Mouse (Mus musculus): Measurements from ENCODE around the gene Atp5d. TPM values are rescaled to one million over a fixed set of nuclear protein-coding genes. Genes with fewer than 3 reads are reported as not detected.

Gene Atp5d
- total RNA-seq, 2 experiments from 2014 or later, result 1,252 to 1,264 TPM

Other genes starting within 250 kb of the Atp5d start
- gene Cfd, start 247.8 kb upstream of the Atp5d start, total RNA-seq (2021), result 10 to 100 TPM; 11.1 to 61.8 TPM
- gene Med16, start 229.7 kb upstream of the Atp5d start, total RNA-seq (2021), result 10 to 100 TPM; 49.2 to 50.7 TPM
- gene Gm26602, start 227.8 kb upstream of the Atp5d start, total RNA-seq (2021), result not detected
- under 1 TPM; 0.14 to 0.18 TPM for gene Kiss1r, start 221.7 kb upstream of the Atp5d start, total RNA-seq (2021)
- gene R3hdm4, start 217.4 kb upstream of the Atp5d start, total RNA-seq (2021), result 10 to 100 TPM; 81.1 to 82.9 TPM
- 1 to 10 TPM; 1.9 to 2.0 TPM for gene Arid3a, start 211.6 kb upstream of the Atp5d start, total RNA-seq (2021)
- 10 to 100 TPM; 20.5 to 30.1 TPM for gene Wdr18, start 178.5 kb upstream of the Atp5d start, total RNA-seq (2021)
- under 1 TPM; 0.14 to 0.21 TPM for gene Grin3b, start 167.9 kb upstream of the Atp5d start, total RNA-seq (2021)
- 100 to 1,000 TPM; 110 to 115 TPM for gene Tmem259, start 154.3 kb upstream of the Atp5d start, total RNA-seq (2021)
- 10 to 100 TPM; 35.9 to 36.6 TPM for gene Cnn2, start 150.0 kb upstream of the Atp5d start, total RNA-seq (2021)
- gene Abca7, start 142.1 kb upstream of the Atp5d start, total RNA-seq (2021), result 1 to 10 TPM; 6.5 to 6.7 TPM
- gene Arhgap45, start 122.0 kb upstream of the Atp5d start, total RNA-seq (2021), result 1 to 10 TPM; 4.7 to 4.9 TPM
- 10 to 100 TPM; 79.3 to 81.2 TPM for gene Polr2e, start 98.8 kb upstream of the Atp5d start, total RNA-seq (2021)
- 100 to 1,000 TPM; 691 to 812 TPM for gene Gpx4, start 91.5 kb upstream of the Atp5d start, total RNA-seq (2021)
- 10 to 100 TPM; 11.0 to 11.6 TPM for gene Sbno2, start 33.1 kb upstream of the Atp5d start, total RNA-seq (2021)
- 100 to 1,000 TPM; 133 to 138 TPM for gene Stk11, start 22.8 kb upstream of the Atp5d start, total RNA-seq (2021)
- 1 to 10 TPM; 2.4 to 3.1 TPM for gene Cbarp, start 2.2 kb downstream of the Atp5d start, total RNA-seq (2021)
- gene Midn, start 9.6 kb downstream of the Atp5d start, total RNA-seq (2021), result 100 to 1,000 TPM in 1 of 2 experiments, 10 to 100 TPM in 1; 92.1 to 120 TPM
- gene Cirbp, start 27.4 kb downstream of the Atp5d start, total RNA-seq (2021), result 10 to 100 TPM; 31.7 to 43.1 TPM
- gene 1600002K03Rik, start 34.3 kb downstream of the Atp5d start, total RNA-seq (2021), result 1 to 10 TPM; 4.2 to 5.2 TPM
- gene Efna2, start 40.9 kb downstream of the Atp5d start, total RNA-seq (2021), result 1 to 10 TPM in 1 of 2 experiments, under 1 TPM in 1; 0.91 to 1.1 TPM
- 10 to 100 TPM; 15.3 to 16.7 TPM for gene Mum1, start 87.8 kb downstream of the Atp5d start, total RNA-seq (2021)
- gene Ndufs7, start 110.5 kb downstream of the Atp5d start, total RNA-seq (2021), result 100 to 1,000 TPM; 957 to 967 TPM
- 1 to 10 TPM; 9.0 to 9.3 TPM for gene Gamt, start 122.4 kb downstream of the Atp5d start, total RNA-seq (2021)
- gene Dazap1, start 122.9 kb downstream of the Atp5d start, total RNA-seq (2021), result 10 to 100 TPM; 55.0 to 69.6 TPM
- gene Rps15, start 153.8 kb downstream of the Atp5d start, total RNA-seq (2021), result 100 to 1,000 TPM; 703 to 732 TPM
- 1 to 10 TPM; 3.4 to 4.0 TPM for gene Apc2, start 157.3 kb downstream of the Atp5d start, total RNA-seq (2021)
- gene 2310011J03Rik, start 181.9 kb downstream of the Atp5d start, total RNA-seq (2021), result 10 to 100 TPM; 11.4 to 13.8 TPM
- gene Pcsk4, start 190.9 kb downstream of the Atp5d start, total RNA-seq (2021), result 1 to 10 TPM; 1.3 to 1.6 TPM
- 1 to 10 TPM; 1.9 to 2.1 TPM for gene Reep6, start 191.3 kb downstream of the Atp5d start, total RNA-seq (2021)
- gene Adamtsl5, start 209.8 kb downstream of the Atp5d start, total RNA-seq (2021), result 10 to 100 TPM; 68.4 to 71.7 TPM
- gene Plk5, start 217.8 kb downstream of the Atp5d start, total RNA-seq (2021), result under 1 TPM; 0.18 to 0.36 TPM
- gene Mex3d, start 249.0 kb downstream of the Atp5d start, total RNA-seq (2021), result 1 to 10 TPM; 7.5 to 8.8 TPM